Mouse (Mus musculus) intestine, embryonic 14.5 days (tissue): ENCODE results near the gene Dohh. TPM values are rescaled to one million over a fixed set of nuclear protein-coding genes. Genes with fewer than 3 reads are reported as not detected.

ENCODE experiments used
- ATAC-seq: fragments of 200-750 bp; cut with Nextera tagmentation; replicated peaks from 2 replicates; pipeline ENCODE4 v1.8.0; 2017; ENCODE audit warnings: low read depth, moderate number of reproducible peaks, moderate TSS enrichment, moderate library complexity; ENCODE audit not compliant: low FRiP score, low TSS enrichment
- DNase-seq: peaks from one replicate; pipeline ENCODE4 v3.0.0-alpha.2; 2018; ENCODE audit warnings: low spot score
- H3K27ac ChIP-seq: fragments of 300-500 bp; sonication (generic); 2 replicates; pipeline ENCODE4 v1.5.1; 2014; ENCODE audit warnings: low read depth, mild to moderate bottlenecking, control low read depth
- H3K27me3 ChIP-seq: fragments of 300-500 bp; sonication (generic); replicated peaks from 2 replicates; pipeline ENCODE4 v1.6.1; 2014; ENCODE audit warnings: low read length, control low read depth; ENCODE audit not compliant: control insufficient read depth, insufficient read depth
- H3K36me3 ChIP-seq: fragments of 300-500 bp; sonication (generic); 2 replicates; pipeline ENCODE4 v1.6.1; 2014; ENCODE audit warnings: low read length, control low read depth; ENCODE audit not compliant: control insufficient read depth, insufficient read depth
- H3K4me1 ChIP-seq: fragments of 300-500 bp; sonication (generic); replicated peaks from 2 replicates; pipeline ENCODE4 v1.6.1; 2014; ENCODE audit warnings: low read length, control low read depth, mixed read lengths; ENCODE audit not compliant: control insufficient read depth, insufficient read depth
- H3K4me2 ChIP-seq: fragments of 300-500 bp; sonication (generic); 2 replicates; pipeline ENCODE4 v1.6.1; 2014; ENCODE audit warnings: low read length
- H3K4me3 ChIP-seq: fragments of 300-500 bp; sonication (generic); 2 replicates; pipeline ENCODE4 v1.5.1; 2014; ENCODE audit warnings: low read depth, low read length, control low read depth, mixed read lengths
- H3K9ac ChIP-seq: fragments of 300-500 bp; sonication (generic); 2 replicates; pipeline ENCODE4 v1.6.1; 2014; ENCODE audit warnings: mild to moderate bottlenecking, low read length
- H3K9me3 ChIP-seq: fragments of 300-500 bp; sonication (generic); 2 replicates; pipeline ENCODE4 v1.6.1; 2016; ENCODE audit warnings: low read length, control low read depth; ENCODE audit not compliant: control insufficient read depth
- WGBS: fragments of 180-500 bp; shearing (Covaris S2); extraction: QIAGEN DNeasy Blood & Tissue Kit; methylation state at CpG from one replicate; pipeline ENCODE4 v1.1.7; 2014; 5-methylcytosine and 5-hydroxymethylcytosine counted together
- polyA plus RNA-seq: library from polyadenylated mRNA; unstranded; fragments of >200 nt; fragmentation: Nextera tagmentation; extraction: Ambion mirVana; gene quantifications from 2 replicates; pipeline ENCODE4 v1.2.1, GENCODE M21; 2014

Dohh gene
- polyA plus RNA-seq, 1 experiment from 2014 or later: 70.7 TPM

DNA sequence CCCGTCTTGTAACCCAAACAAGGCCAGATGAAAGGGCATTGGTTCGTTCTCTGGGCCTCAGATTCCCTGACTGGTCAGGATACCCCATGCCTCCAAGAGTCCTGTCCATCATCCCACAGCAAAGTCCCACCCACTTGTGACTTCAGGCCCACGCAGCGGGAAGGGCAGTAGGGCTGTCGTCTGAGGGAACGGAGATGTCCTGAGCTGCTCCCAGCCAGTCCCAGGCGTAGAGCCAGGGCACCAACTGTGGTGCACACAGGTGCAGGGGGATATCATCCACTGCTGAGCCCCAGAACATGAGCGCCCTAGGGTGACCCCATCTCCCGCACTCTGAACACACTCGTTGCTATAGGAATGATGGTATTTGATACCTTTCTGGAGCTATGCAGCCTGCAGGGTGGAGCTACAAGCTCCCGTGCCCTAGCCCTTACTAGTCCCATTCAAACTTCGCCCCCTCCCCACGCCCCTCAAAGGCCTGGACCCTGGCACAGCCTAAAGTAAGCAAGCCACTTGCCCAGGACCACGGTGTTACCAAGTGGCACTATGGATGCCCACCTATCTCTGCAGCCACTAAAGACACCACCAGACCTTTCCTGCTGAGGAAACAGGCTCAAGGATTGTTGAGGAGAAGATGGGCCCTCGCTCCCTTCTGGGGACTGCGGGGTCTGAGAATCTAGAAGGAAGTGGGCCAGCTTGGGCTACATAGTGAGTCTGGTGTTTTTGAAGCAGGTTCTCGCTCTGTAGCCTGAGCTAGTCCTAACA lies 31.5 kb downstream of the Dohh start:
- Histone ChIP-seq H3K9ac (no peak overlapping the region), H3K4me1 (peaks cover 71% of the 10 kb centered on the region), H3K27me3 (no peaks in the 10 kb centered on the region), H3K36me3 (peaks cover 13% of the 10 kb centered on the region; the same call in 1 of the 2 replicates), H3K9me3 (no peaks in the 10 kb centered on the region), H3K4me2 (no peak overlapping the region), H3K4me3 (no peak overlapping the region), H3K27ac (0 out of 2 replicates have a peak overlapping the region, but pooled peaks have one; percentile 17)
- 67% methylated on average over 17 of the region's 17 CpGs for WGBS
- ATAC-seq (no peak), DNase-seq (no peak)

DNA sequence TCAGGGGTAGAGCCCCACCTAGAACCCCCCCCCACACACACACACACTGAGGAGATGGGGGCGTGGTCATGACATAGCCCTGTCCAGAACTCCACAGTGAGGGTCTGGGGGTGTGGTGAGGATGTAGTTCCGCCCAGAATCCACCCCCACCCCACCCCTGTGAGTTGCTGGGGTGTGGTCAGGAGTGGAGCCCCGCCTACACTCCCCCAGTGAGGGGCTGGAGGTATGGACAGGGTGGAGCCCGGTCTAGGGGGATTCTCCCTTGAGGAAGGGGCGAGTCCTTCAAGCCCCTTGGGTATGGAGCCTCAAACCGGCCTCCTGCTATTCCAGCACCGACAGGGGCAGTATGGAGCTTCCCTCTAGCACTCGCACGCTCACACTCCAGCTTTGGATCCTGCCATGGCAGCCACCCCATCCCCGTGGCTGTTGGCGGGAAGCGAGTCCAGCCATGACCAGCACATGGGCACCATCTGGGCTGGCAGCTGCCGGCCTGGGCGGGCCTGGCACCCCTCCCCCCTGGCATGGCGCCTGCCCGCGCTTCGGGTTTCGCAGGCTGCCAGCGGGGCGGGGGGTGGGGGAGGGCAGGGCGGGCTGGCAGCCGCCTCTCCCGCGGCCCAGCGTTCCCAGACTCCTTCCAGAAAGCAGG lies 32.5 kb downstream of the Dohh start:
- 6% methylated on average over 19 of the region's 26 CpGs for WGBS
- Histone ChIP-seq H3K4me2 (peak overlapping the region; percentile 52), H3K27ac (peak overlapping the region; percentile 52; the same call in 1 of the 2 replicates), H3K9me3 (no peaks in the 10 kb centered on the region), H3K9ac (0 out of 2 replicates have a peak overlapping the region, but pooled peaks have one; percentile 15), H3K36me3 (peaks cover 13% of the 10 kb centered on the region; the same call in 1 of the 2 replicates), H3K27me3 (no peaks in the 10 kb centered on the region), H3K4me1 (peaks cover 61% of the 10 kb centered on the region), H3K4me3 (peak overlapping the region; percentile 17)
- ATAC-seq (peak; percentile 65), DNase-seq (peak; percentile 83)

- DNase-seq (no peak), ATAC-seq (no peak)
- Histone ChIP-seq H3K4me1 (peaks cover 54% of the 10 kb centered on the region), H3K9me3 (no peaks in the 10 kb centered on the region), H3K36me3 (peaks cover 13% of the 10 kb centered on the region; the same call in 1 of the 2 replicates), H3K27me3 (no peaks in the 10 kb centered on the region), H3K9ac (no peak overlapping the region), H3K4me2 (peak overlapping the region; percentile 52), H3K27ac (peak overlapping the region; percentile 52; the same call in 1 of the 2 replicates), H3K4me3 (peak overlapping the region; percentile 17)
- WGBS: 55% methylated on average over 12 of the region's 12 CpGs
Measured at GRCm38 (mm10) chr10:81417227-81418215, 33.3 kb downstream of the Dohh start.

GRCm38 (mm10) chr10:81418216-81419070 lies 34.2 kb downstream of the Dohh start:
- Histone ChIP-seq H3K36me3 (peaks cover 13% of the 10 kb centered on the region; the same call in 1 of the 2 replicates), H3K4me3 (no peak overlapping the region), H3K27me3 (no peaks in the 10 kb centered on the region), H3K9me3 (no peaks in the 10 kb centered on the region), H3K27ac (no peak overlapping the region), H3K4me1 (peaks cover 44% of the 10 kb centered on the region), H3K9ac (no peak overlapping the region), H3K4me2 (no peak overlapping the region)
- 57% methylated on average over 11 of the region's 11 CpGs for WGBS
- DNase-seq (no peak), ATAC-seq (no peak)

- Histone ChIP-seq H3K27ac (no peak overlapping the region), H3K9ac (no peak overlapping the region), H3K9me3 (no peaks in the 10 kb centered on the region), H3K4me1 (peaks cover 42% of the 10 kb centered on the region), H3K36me3 (peaks cover 13% of the 10 kb centered on the region; the same call in 1 of the 2 replicates), H3K4me2 (no peak overlapping the region), H3K27me3 (no peaks in the 10 kb centered on the region), H3K4me3 (no peak overlapping the region)
- no peak for DNase-seq
- ATAC-seq: no peak
- WGBS: 93% methylated on average over 10 of the region's 10 CpGs
Measured at GRCm38 (mm10) chr10:81419111-81419928, 35.1 kb downstream of the Dohh start.

DNA sequence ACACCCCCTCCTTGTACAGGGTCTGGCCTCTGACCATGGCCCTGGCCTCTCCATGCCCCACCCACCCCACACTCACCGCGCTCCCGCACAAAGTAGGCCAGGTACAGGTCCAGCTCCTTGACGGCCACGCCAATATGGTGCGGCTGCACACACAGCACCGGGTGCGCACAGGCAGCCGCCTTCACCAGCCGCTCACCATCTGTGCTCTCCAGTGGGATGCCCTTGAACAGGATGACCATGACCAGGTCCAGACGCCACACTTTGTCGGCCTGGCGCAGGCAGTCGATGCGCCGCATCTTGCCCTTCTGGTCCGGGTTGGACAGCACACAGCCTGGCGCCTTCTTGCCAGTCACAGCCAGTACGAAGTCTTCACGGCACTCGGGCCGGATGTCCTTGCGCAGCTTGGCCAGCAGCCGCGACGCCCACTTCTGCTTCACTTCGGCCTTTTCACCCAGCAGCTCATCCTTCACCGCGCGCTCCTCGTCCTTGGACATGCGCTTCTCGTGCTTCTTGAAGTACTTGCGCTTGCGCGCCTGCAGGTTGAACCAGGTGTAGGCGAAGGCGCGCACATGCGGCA lies 36.1 kb downstream of the Dohh start:
- peaks cover 42% of the 10 kb centered on the region for H3K4me1 ChIP-seq

More for the DNA sequence above, 36.1 kb downstream of the Dohh start:
- Histone ChIP-seq H3K4me2 (no peak overlapping the region), H3K9me3 (no peaks in the 10 kb centered on the region), H3K27ac (no peak overlapping the region), H3K9ac (no peak overlapping the region), H3K27me3 (no peaks in the 10 kb centered on the region; the same call in 1 of the 2 replicates), H3K36me3 (peaks cover 9% of the 10 kb centered on the region; the same call in 1 of the 2 replicates), H3K4me3 (no peak overlapping the region)
- 88% methylated on average over 40 of the region's 40 CpGs for WGBS
- DNase-seq (no peak), ATAC-seq (no peak)
